Mouse (Mus musculus): ENCODE measurements at regions not wholly inside any gene's neighbourhood (a gene's known extent, or its start where the extent isn't known, plus 50 kb on each side); places are given as distances from the start of the nearest gene placed in this dataset.

GRCm38 (mm10) chr6:117408971-117409783 lies 240.8 kb downstream of the Cxcl12 start:
- DNase-seq (ENCODE audit: extremely low read depth, insufficient read length, low spot score): peak; percentile 62

- DNase-seq (ENCODE audit: extremely low read depth, insufficient read length, low spot score): no peak
Observed at GRCm38 (mm10) chr6:117414926-117415325, 246.6 kb downstream of the Cxcl12 start.

- DNase-seq (ENCODE audit: extremely low read depth, insufficient read length, low spot score): no peak
Observed at GRCm38 (mm10) chr6:117415901-117416300, 247.6 kb downstream of the Cxcl12 start.

- DNase-seq (ENCODE audit: extremely low read depth, insufficient read length, low spot score): no peak
Observed at GRCm38 (mm10) chr6:117416461-117416860, 248.1 kb downstream of the Cxcl12 start.

- DNase-seq (ENCODE audit: extremely low read depth, insufficient read length, low spot score): no peak
Observed at GRCm38 (mm10) chr6:117422846-117423573, 254.7 kb downstream of the Cxcl12 start.

- no peak for DNase-seq (ENCODE audit: extremely low read depth, insufficient read length, low spot score)
Observed at GRCm38 (mm10) chr6:117426363-117426762, 258.0 kb downstream of the Cxcl12 start.

GRCm38 (mm10) chr6:117427351-117428142 lies 259.2 kb downstream of the Cxcl12 start:
- DNase-seq (ENCODE audit: extremely low read depth, insufficient read length, low spot score): no peak

GRCm38 (mm10) chr6:117428441-117428840 lies 260.1 kb downstream of the Cxcl12 start:
- no peak for DNase-seq (ENCODE audit: extremely low read depth, insufficient read length, low spot score)

- peak; percentile 80 for DNase-seq (ENCODE audit: extremely low read depth, insufficient read length, low spot score)
Observed at GRCm38 (mm10) chr6:117430876-117431781, 262.8 kb downstream of the Cxcl12 start.

- DNase-seq (ENCODE audit: extremely low read depth, insufficient read length, low spot score): no peak
Observed at GRCm38 (mm10) chr6:117436851-117437250, 268.5 kb downstream of the Cxcl12 start.

- DNase-seq (ENCODE audit: extremely low read depth, insufficient read length, low spot score): peak; percentile 89
Observed at GRCm38 (mm10) chr6:117437411-117438101, 269.2 kb downstream of the Cxcl12 start.

- no peak for DNase-seq (ENCODE audit: extremely low read depth, insufficient read length, low spot score)
Observed at GRCm38 (mm10) chr6:117448652-117449051, 280.3 kb downstream of the Cxcl12 start.

- DNase-seq (ENCODE audit: extremely low read depth, insufficient read length, low spot score): no peak
Observed at GRCm38 (mm10) chr6:117451001-117451400, 282.7 kb downstream of the Cxcl12 start.

GRCm38 (mm10) chr6:117460193-117460592 lies 291.9 kb downstream of the Cxcl12 start:
- no peak for DNase-seq (ENCODE audit: extremely low read depth, insufficient read length, low spot score)

GRCm38 (mm10) chr6:117465165-117465564 lies 296.8 kb downstream of the Cxcl12 start:
- DNase-seq (ENCODE audit: extremely low read depth, insufficient read length, low spot score): no peak

GRCm38 (mm10) chr6:117465606-117466174 lies 297.4 kb downstream of the Cxcl12 start:
- DNase-seq (ENCODE audit: extremely low read depth, insufficient read length, low spot score): peak; percentile 27

GRCm38 (mm10) chr6:117479376-117479775 lies 311.0 kb downstream of the Cxcl12 start:
- no peak for DNase-seq (ENCODE audit: extremely low read depth, insufficient read length, low spot score)

GRCm38 (mm10) chr6:117480396-117480795 lies 312.1 kb downstream of the Cxcl12 start:
- no peak for DNase-seq (ENCODE audit: extremely low read depth, insufficient read length, low spot score)

GRCm38 (mm10) chr6:117489161-117489560 lies 320.8 kb downstream of the Cxcl12 start:
- DNase-seq (ENCODE audit: extremely low read depth, insufficient read length, low spot score): no peak

All from 3134 (cell line).